Mouse (Mus musculus) Patski (cell line): ENCODE results near the gene Gfi1. TPM values are rescaled to one million over a fixed set of nuclear protein-coding genes. Genes with fewer than 3 reads are reported as not detected.

ENCODE experiments used
- ATAC-seq: fragments of 100-300 bp; one replicate; pipeline ENCODE4 v1.8.0; 2021
- CTCF ChIA-PET: fragments of 350-600 bp; sonication (Branson Sonifier 250); formaldehyde crosslinking; loops from one replicate; lab custom pipeline; 2022; ENCODE audit warnings: inconsistent platforms; lab: Charles Lee
- POLR2A ChIA-PET: fragments of 350-600 bp; sonication (Branson Sonifier 250); formaldehyde crosslinking; loops from one replicate; lab custom pipeline; 2022; ENCODE audit warnings: antibody characterized with exemption, inconsistent platforms; lab: Charles Lee
- DNase-seq: peaks from one replicate; pipeline ENCODE4 v3.0.0-alpha.2; 2011; ENCODE audit warnings: low read depth, low spot score
- H3K27me3 ChIP-seq: fragments of 371-371 bp; one replicate; pipeline ENCODE4 v1.5.1; 2021
- CTCF ChIP-seq: fragments of 100-300 bp; IDR thresholded peaks from one replicate; pipeline ENCODE4 v1.5.1; 2021
- in situ Hi-C: fragments of 300-500 bp; cut with MboI; formaldehyde crosslinking; loops from 3 replicates; pipeline ENCODE4 v1.11.1; 2018; ENCODE audit warnings: low pct_unique_long_range_greater_than_20kb, mixed read lengths
- polyA plus RNA-seq: library from polyadenylated mRNA; unstranded; gene quantifications from one replicate; pipeline ENCODE4 v1.2.3, GENCODE M21; 2021

Gene Gfi1
- polyA plus RNA-seq, 1 experiment from 2014 or later, result 0.03 TPM

GRCm38 (mm10) chr5:107687161-107687560, 38.7 kb downstream of the Gfi1 start:
- POLR2A ChIA-PET, result no interaction called here
- ATAC-seq (no peak), DNase-seq (no peak)
- in situ Hi-C loops, result no loop called here
- TF ChIP-seq CTCF, result no peak
- CTCF ChIA-PET, result no interaction called here
- peaks cover 3% of the 10 kb centered on the region for H3K27me3 ChIP-seq

DNA sequence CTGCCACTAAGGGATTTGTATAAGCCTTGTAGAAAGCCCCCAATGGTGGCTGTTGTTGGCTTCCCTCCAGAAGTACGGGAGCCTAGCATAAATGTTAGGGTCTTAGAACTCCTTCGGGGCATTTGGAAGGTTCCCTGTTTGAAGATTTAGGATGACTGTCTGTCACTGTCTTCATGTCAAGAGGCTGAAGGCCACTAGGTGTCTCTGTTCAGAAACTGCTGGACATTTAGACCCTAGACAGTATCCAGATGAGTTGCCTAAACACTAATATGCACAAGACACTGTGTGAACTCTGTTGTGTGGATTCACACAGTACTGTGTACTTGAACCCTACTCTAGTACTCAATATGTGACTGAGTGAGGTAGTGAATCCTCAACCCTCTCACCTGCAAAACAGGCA, 41.5 kb downstream of the Gfi1 start:
- H3K27me3 ChIP-seq, result no peaks in the 10 kb centered on the region
- DNase-seq, result no peak
- no peak for ATAC-seq
- CTCF ChIA-PET, result interaction anchor here (1.2 to 1.5 kb wide), 3 partner anchors 13 to 110 kb away, joined by 3 to 6 read pairs (median 4); no protein-coding TSS in a partner anchor
- in situ Hi-C loops, result no loop called here
- peak; percentile 68 for TF ChIP-seq CTCF
- POLR2A ChIA-PET, result no interaction called here

GRCm38 (mm10) chr5:107681300-107681699, 44.5 kb downstream of the Gfi1 start:
- in situ Hi-C loops, result no loop called here
- ChIA-PET POLR2A (no interaction called here), CTCF (no interaction called here)
- DNase-seq (no peak), ATAC-seq (no peak)
- H3K27me3 ChIP-seq, result no peaks in the 10 kb centered on the region
- TF ChIP-seq CTCF, result no peak

DNA sequence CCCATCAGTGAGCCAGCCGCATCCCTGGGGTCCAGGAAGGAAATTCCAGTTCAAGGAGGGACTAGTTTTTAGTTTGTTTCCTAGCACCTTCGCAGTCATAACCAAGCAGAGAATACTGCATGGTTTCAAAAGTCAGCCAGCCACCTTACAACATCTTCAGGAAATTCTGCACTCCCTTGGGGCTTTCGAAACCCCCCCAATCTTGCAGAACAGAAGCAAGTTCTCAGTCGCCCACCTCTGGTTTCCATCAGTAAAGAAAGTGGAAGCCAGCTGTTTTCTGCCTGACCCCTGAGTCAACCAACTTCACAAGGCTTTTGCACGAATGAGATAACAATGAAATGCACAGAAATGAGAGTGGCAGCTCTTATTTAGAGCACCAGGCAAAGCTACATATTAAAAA, 47.4 kb downstream of the Gfi1 start:
- TF ChIP-seq CTCF, result no peak
- no peaks in the 10 kb centered on the region for H3K27me3 ChIP-seq
- ATAC-seq, result no peak
- in situ Hi-C loops, result no loop called here
- no peak for DNase-seq
- ChIA-PET CTCF (interaction anchor here (0.7 kb wide), 1 partner anchor 1945 kb away, joined by 3 read pairs; no protein-coding TSS in a partner anchor), POLR2A (no interaction called here)

Other genes starting within 250 kb of the Gfi1 start
- 0.32 TPM for gene Gm42669, start 218.4 kb downstream of the Gfi1 start, polyA plus RNA-seq
- 0.04 TPM for gene 1700028K03Rik, start 191.3 kb downstream of the Gfi1 start, polyA plus RNA-seq
- 28.5 TPM for gene Rpap2, start 128.7 kb downstream of the Gfi1 start, polyA plus RNA-seq
- 19.8 TPM for gene Glmn, start 128.1 kb downstream of the Gfi1 start, polyA plus RNA-seq
- gene Ube2d2b, start 104.1 kb upstream of the Gfi1 start, polyA plus RNA-seq, result not detected
- gene Evi5, start 149.1 kb upstream of the Gfi1 start, polyA plus RNA-seq, result 43.4 TPM
- 68.3 TPM for gene Rpl5, start 174.5 kb upstream of the Gfi1 start, polyA plus RNA-seq